Comparison of ENCODE assay signal across 23 mouse cellular contexts in genomic region chr2:120843990-120844389, GRCm38 (mm10).
"Had no signal": no experiment of that assay in that cellular context is flagged by ENCODE, and none has a peak within 500 bp of the region (broad histone marks: within the 10 kb centered on the region; RNA-seq: fewer than 3 reads in every experiment).

No protein-coding gene starts in this region.

- H3K4me3 ChIP-seq: heart, adult 2 months; hindbrain, embryonic 13.5 days; hindbrain, embryonic 15.5 days; kidney, embryonic 15.5 days; limb, embryonic 10.5 days; limb, embryonic 12.5 days; liver, embryonic 13.5 days had no signal

- H3K9ac ChIP-seq: hindbrain, embryonic 13.5 days; hindbrain, embryonic 15.5 days; kidney, embryonic 15.5 days; limb, embryonic 12.5 days; liver, embryonic 13.5 days had no signal

- H3K27ac ChIP-seq: heart, adult 2 months; hindbrain, embryonic 13.5 days; hindbrain, embryonic 15.5 days; hindbrain, postnatal 0 days; kidney, embryonic 15.5 days; kidney, postnatal 0 days; limb, embryonic 10.5 days; limb, embryonic 12.5 days; liver, embryonic 13.5 days had no signal

- DNase-seq: gastrocnemius, postnatal 14 days; gastrocnemius, postnatal 36 days; heart, adult 11 months; heart, adult 2 months; heart, postnatal 10 days; kidney, adult 11 months; kidney, adult 2 months; kidney, adult 9 months; kidney, postnatal 14 days; kidney, postnatal 36 days; layer of hippocampus, adult 9-11 months; layer of hippocampus, postnatal 36 days; liver; liver, embryonic 13.5 days had no signal

- H3K27me3 ChIP-seq: hindbrain, embryonic 13.5 days; hindbrain, embryonic 15.5 days; kidney, embryonic 15.5 days; limb, embryonic 12.5 days; liver, embryonic 13.5 days had no signal

- ATAC-seq: hindbrain, postnatal 0 days had no signal

- H3K9me3 ChIP-seq: hindbrain, embryonic 13.5 days; hindbrain, embryonic 15.5 days; kidney, embryonic 15.5 days; limb, embryonic 10.5 days; limb, embryonic 12.5 days; liver, embryonic 13.5 days had no signal

- H3K4me2 ChIP-seq: heart, embryonic 11.5 days; hindbrain, embryonic 13.5 days; hindbrain, embryonic 15.5 days; kidney, embryonic 15.5 days; limb, embryonic 12.5 days; liver, embryonic 11.5 days; liver, embryonic 13.5 days had no signal

- H3K36me3 ChIP-seq: hindbrain, embryonic 13.5 days; hindbrain, embryonic 15.5 days; kidney, embryonic 15.5 days; limb, embryonic 10.5 days; limb, embryonic 12.5 days; liver, embryonic 13.5 days had no signal
